Mouse (Mus musculus): Measurements from ENCODE around the gene Lat2.

DNA sequence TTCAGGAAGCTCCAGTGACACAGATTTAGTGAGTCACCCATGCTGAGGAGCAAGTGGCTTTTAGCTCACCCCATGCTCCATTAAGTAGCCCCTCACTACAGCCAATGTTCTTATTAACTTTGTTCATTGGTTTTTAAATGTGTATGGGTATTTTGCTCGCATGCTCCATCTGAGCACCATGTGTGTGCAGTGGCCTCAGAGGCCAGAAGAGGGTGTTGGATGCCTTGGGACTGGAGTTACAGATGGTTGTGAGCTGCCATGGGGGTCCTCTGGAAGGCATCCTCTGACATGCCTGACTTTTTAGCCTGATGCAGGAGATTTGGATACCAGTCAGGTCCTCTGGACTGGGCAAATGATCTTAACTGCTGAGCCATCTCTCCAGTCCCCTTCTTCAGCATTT lies 29.3 kb upstream of the Lat2 start:
- no peak for TF ChIP-seq CTCF (IDR thresholded peaks at IDR 0.05; ENCODE audit: control insufficient read depth, insufficient read depth, insufficient read length)
- TF ChIP-seq USF1 (IDR thresholded peaks at IDR 0.05; ENCODE audit: low read depth) = no peak
- TF ChIP-seq CEBPB (IDR thresholded peaks at IDR 0.05; ENCODE audit: low read depth) = no peak
- no peak for TF ChIP-seq MAX (IDR thresholded peaks at IDR 0.05)
- TF ChIP-seq MYOG (IDR thresholded peaks at IDR 0.05; ENCODE audit: control insufficient read depth, extremely low read depth, insufficient read length) = no peak
- no peak for TF ChIP-seq MYOD1 (IDR thresholded peaks at IDR 0.05; ENCODE audit: control insufficient read depth, insufficient read length, low read depth)
